Mouse (Mus musculus): ENCODE results near the gene Tmem230.

Gene Tmem230

DNA sequence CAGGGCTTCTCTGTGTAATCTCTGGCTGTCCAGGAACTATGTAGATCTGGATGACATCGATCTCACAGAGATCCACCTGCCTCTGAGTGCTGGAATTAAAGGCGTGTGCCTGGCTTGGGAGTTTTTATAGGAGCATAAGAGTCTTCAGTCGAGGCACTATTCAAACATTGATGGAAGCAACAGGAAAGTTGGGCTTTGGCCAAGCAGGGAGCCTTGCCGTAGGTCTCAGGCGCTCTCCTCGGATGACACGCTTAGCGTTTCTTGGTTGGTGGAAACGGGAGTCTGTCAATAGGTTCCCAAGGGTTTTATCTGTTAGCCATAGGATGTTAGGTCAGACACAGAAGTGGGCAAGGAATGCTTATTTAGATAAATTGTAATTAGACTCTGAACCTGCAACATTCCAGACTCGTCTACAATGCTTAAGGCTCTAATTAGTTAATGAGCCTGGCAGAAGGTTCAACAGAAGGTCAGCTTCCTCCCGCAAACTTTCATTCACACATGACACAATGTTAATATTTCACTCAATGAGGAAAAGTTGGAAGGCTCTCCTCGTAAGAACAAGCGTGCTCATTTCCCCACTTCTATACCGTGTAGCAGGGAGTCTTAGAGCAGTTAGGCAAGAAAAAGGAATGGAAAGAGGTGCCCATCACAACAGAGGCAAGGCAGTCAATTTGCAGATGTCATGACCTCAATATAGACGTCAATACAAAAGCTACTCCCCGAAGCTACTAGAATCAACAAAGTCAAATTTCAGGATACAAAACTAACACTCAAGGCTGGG, 13.4 kb downstream of the Tmem230 start:
- no peak for DNase-seq (ENCODE audit: low read depth, low spot score)

DNA sequence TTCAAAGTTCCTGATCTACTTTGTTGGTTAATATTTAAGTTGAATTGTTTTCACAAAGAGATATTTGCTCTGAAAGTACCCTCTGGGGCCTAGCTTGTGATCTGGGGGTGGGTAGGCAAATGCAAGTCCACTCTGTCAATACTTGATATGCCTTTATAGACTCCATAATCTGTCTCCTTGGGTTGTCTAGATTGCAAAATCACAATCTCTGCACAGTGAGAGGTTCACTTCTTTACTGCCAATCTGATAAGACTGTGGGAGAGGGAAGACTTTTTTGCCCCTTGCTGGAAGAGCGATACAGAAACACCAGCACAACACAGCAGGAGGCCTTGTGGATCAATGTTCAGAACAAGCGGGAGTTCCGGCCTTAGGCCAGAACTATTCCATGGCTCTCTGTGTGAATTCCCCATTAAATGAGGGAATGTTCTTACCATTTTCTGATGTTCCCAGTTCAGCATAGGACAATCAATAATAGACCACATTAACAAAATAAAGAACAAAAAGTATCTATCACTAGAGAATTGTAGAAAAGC, 15.1 kb downstream of the Tmem230 start:
- no peak for DNase-seq (ENCODE audit: low read depth, low spot score)

DNA sequence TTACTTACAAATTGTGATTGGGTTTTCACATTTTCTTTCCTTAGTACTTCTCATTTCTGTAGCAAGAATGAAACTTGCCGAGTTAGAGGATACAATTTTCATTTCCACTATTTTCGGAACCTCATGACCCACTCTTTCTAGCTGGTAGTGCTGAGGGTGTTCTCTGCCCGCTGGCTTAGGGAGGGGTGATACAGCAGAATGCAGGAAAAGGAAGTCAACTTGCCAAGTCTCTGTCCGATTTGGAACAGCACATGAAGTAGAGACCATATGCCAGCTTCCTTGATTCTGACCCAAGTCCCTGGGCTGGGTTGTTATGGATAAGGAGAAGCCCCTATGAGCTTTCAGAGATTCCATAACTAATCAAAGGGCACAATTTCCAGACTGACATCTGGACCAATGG, 23.2 kb downstream of the Tmem230 start:
- no peak for DNase-seq (ENCODE audit: low read depth, low spot score)

DNA sequence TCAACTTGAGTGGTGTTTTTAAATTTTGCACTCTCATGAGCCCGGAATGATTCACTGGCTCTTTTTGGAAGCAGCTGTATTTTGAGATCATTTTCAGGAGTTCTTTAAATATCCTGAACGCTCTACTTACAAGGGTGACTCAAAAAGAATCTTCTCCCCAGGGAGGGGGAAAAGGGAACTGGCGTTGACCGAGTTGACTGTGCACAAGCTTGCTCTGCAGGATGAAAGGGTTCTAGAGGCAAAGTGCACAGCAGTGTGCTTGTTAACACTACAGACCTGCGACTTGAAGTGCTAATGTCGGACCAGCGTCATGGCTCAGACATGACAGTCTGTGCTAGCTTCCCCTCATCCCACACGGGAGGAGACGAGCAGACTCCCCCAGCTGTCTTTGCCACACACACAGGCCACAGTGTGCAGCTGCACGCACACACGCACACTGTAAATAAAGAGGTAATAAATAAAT, 26.0 kb downstream of the Tmem230 start:
- no peak for DNase-seq (ENCODE audit: low read depth, low spot score)

DNA sequence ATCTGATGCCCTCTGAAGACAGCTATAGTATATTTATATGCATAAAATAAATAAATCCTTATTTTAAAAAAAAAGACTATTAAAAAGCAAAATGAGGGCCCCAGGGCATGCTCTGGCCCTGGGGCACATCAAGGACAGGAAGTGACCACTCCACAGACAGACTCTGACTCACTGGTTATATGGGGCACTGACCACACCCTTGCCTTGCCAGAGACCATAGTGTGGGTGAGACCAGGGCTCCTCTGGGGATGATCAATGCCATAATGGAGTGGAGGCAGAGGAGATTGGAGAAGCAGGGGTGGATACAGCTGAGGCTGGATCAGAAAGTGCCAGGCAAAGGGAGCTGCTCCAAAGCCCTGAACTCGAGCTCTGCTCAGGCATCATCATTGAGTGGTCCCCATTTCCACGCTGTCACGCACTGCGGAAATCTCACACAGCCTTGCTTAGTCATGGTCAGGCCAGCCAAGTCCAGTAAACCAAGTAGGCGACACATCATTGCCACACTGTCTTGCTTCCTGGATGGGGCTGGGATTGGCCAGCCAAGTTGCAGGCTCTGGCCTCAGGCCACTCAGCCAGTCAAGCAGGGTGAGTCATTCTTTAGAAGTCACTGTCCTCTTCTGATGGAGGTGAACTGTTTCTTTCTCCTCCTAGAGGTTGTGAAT, 35.5 kb downstream of the Tmem230 start:
- no peak for DNase-seq (ENCODE audit: low read depth, low spot score)

DNA sequence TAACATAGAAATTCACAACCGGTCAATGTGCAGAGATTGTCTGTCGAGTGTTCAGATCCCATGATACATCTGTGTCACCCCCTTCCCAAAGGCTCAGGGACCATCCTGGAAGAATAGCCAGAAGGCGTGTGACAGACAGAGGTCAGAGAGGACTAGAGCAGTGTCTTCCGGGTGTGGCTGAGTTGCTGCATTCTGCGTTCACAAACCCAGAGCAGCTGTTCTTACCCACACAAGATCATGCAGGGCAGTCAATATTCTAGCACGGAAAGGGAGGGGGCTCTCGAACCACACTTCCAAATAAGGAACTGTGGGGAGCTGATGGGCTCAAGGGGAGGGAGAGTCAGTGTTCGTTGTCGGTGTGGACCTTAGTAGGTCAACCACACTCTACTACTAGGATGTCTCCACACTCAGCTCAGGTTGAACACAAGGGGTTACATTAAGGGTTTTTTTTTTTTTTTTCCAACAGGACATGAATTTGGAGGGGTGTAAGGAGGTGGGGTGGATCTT, 36.7 kb downstream of the Tmem230 start:
- no peak for DNase-seq (ENCODE audit: low read depth, low spot score)

DNA sequence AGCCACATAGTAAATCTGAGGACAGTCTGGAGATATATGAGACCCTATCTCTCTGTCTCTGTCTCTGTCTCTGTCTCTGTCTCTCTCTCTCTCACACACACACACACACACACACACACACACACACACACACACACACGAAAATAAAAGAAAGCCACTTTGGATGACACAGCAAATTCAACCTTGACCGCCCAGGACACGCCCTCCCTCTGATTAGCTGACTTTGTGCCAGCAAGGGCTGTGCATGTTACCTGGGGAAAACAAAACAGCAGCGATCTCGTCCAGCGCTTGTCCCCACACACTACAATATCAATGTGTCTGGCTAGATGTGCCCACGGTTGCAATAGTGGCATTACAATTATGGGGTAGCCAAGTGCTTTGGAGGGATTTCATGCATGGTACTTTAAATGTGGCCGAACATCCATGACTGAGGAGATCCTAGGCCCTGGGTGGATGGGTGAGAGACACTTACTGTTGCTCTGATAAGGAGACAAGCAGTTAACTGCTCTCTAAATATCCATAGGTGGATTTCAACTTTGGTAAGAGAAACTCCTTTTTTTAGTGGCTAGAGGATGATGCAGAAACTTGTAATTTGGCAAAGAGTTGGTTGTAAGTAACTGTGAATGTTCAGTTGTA, 39.2 kb downstream of the Tmem230 start:
- no peak for DNase-seq (ENCODE audit: low read depth, low spot score)

DNA sequence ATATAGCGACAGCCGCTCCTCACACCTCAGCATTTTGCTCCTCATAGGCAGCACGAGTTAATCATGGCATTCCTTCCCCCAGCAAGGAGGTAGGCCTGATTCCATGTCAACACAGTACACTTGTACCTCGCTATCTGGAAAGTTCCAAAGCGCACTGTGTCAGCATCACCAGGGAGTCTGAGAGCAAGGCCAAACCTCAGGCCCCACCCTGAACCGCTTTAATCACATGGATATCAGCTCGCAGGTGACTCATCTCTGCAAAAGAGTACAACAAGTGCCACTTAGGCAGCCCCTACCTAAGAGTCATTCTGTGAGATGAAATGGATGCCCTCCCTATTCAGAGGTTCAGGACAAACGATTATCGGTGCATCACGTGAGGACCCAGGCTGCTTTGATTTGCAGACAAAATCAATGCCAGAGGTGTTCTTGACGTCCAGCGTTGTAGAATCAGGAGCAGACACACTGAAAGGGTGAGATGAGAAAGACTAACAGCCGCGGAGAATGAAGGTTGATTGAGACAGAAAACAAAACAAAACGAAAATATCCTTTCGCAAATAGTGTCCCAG, 41.2 kb downstream of the Tmem230 start:
- DNase-seq (ENCODE audit: low read depth, low spot score): no peak

DNA sequence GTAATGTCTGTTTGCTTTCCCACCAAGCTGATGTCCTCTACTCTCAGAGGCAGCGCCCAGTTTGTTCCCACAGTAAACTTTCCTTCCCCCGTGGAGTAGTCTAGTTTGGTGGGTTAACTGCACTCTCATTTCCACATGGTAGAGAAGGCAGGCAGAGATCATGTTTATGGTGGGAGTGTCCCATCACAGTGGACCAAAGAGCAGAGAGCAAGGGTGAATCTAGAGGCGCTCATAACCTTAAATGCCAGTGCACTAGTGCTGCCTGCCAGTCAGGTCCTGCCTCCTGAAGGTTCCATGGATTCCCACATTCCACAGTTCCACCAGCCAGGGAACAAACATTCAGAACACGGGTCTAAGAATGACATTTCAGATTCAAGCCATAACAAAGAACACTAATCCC, 42.1 kb downstream of the Tmem230 start:
- no peak for DNase-seq (ENCODE audit: low read depth, low spot score)

DNA sequence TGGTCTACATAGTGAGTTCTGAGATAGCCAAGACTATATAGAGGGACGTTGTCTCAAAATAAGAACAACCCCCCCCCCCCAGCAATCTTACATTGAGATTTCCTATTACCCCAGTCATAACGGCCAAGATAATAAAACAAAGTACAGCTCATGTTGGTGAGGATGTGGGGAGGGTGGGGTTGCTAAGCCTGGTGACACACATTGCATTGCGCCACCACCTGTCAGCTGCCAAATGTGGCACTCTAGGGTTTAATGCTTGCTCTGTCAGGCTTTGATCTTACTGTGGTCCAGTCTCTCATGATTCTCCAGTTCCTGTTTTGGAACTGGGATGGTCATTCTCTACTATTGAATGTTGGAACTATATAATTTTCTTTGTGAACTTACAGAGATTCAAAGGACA, 43.8 kb downstream of the Tmem230 start:
- DNase-seq (ENCODE audit: low read depth, low spot score): no peak

DNA sequence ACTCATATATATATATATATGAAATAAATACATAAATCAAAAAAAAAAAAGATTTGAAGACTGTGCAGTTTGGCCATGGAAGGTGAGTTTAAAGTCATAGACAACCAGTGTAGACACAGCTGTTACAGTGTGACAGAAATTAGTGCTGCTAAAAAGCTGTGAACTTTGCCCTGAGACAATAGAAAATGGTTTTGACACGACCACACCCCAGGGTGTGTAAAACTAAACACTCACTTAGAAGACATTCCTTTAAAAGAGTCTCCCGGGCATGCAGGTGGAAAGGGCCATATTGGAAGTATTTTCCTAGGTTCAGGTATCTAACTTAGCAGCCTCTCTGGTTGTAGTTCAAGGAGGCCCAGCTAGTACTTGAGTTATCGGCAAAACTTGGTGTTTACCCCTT, 44.4 kb downstream of the Tmem230 start:
- DNase-seq (ENCODE audit: low read depth, low spot score): no peak

DNA sequence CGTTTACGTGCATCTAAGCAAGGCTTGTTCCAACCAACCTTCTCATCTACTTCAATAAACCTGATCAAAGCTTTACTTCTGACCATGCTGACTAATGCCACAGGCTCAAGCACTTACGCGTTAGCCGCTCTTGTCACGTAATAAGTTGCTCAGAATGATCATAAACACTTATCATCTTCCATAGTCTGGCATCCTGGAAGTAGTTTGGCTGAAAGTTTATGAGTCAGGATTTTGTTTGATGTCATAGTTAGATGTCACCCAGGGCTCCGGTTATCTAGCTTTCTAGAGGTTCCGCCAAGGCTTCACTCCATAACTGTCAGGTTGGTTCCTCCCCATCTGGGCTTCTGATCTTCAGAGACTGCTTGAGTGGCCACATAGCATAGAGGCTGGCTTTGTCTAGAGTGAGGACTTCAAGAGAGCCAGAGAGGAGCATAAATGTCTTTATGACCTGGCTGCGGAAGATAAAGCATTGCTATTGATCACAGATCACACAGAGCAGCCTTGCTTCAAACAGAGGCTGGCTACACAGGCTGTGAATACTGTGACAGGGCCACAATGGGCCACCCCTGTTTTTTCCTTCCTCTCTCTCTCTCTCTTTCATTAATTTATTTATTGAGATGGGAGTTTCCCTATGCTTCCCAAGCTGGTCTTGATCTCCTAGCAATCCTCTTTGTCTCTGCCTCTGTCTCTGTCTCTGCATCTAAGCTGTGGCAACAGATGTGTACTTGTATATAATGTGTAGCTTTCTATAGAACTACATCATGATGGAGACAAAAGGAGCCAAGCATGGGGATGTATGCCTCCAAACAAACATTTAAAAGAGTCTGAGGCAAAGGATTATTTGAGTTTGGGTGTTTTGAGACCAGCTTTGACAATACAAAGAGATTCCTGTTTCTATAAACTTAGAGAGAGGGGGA, 49.3 kb downstream of the Tmem230 start:
- DNase-seq (ENCODE audit: low read depth, low spot score): no peak

DNA sequence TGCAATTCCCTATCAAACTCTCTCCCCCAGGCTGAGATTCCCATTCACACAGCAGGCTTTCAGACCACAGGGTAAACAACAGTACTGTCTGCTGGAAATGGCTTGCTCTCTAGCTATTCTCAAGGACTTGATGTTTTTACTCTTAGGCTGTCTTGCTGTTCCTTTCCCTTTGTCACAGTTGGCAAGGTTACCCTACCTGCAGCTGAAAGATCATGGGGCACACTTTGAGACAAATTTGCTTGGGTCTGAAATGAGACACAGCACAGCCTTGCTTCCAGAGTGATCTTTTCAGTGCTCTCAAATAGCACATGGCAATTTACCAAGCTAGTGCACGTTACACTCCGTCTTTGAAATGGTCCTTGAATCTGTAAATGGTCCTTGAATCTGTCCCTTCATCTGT, 52.0 kb downstream of the Tmem230 start:
- no peak for DNase-seq (ENCODE audit: low read depth, low spot score)

DNA sequence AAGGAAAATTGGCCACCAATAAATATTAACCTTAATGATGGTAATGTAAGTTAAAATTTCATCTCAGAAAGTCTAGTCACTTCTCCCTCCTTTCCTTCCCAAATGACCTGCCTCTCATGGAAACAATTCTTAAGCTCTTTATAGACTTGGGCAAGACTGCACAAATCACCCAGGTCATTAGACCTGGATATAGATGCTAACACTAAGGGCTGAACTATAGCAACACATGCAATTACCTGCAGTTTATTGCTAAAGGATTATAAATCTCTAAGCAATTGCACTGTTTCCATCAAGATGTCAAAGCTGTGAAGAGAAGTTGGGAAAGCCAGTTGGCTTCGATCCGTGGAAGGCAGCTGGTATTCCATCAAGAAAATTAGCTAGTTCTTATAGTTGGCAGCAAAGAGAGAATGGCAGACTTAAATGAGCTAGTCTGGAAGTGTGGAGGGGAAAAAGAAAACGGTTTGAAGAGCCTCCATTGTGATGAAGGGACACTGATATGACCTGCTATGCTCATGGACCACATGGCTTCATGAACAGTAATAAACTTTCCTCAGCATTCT, 56.9 kb downstream of the Tmem230 start:
- no peak for DNase-seq (ENCODE audit: low read depth, low spot score)
